Mouse (Mus musculus): ENCODE results near the gene Cope.

- TF ChIP-seq CTCF (IDR thresholded peaks at IDR 0.05) (peak; percentile 47), EP300 (IDR thresholded peaks at IDR 0.05) (no peak)
Measured at GRCm38 (mm10) chr8:70286737-70287136, 15.6 kb upstream of the Cope start.
